ENCODE assay signal across 14 mouse cellular contexts in the genomic region with DNA sequence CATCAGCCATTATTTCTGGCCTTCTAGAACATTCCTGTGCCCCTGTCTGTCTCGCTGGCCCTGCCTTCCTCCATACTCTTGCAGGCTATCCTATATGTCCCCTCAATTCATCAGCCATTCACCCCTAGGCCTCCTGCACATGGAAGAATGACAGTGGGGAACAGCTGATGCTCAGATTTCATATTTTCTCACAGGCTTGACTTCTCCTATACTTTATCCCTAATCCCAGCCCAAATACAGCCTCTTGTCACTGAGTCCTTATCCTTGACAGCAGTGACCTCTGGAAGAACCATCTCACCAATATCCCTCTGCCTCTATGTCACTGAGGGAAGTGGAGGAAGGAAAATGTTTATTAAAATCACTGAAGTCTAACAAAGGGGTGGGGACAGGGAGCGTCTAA.
"Had no signal": no experiment of that assay in that cellular context is flagged by ENCODE, and none has a peak within 500 bp of the region (broad histone marks: within the 10 kb centered on the region; RNA-seq: fewer than 3 reads in every experiment).

No protein-coding gene starts in this region.

- H3K4me2 ChIP-seq: liver, embryonic 13.5 days; lung, embryonic 15.5 days; midbrain, embryonic 13.5 days; neural tube, embryonic 15.5 days had no signal

- H3K9me3 ChIP-seq: liver, embryonic 13.5 days; lung, embryonic 15.5 days; midbrain, embryonic 13.5 days; neural tube, embryonic 15.5 days had no signal

- H3K4me1 ChIP-seq: liver, embryonic 13.5 days; neural tube, embryonic 15.5 days had no signal

- ATAC-seq: liver, postnatal 0 days; midbrain, embryonic 13.5 days had no signal

- H3K27me3 ChIP-seq: liver, embryonic 13.5 days; lung, embryonic 15.5 days; midbrain, embryonic 13.5 days; neural tube, embryonic 15.5 days had no signal

- DNase-seq: kidney, adult 9 months; left cerebral cortex, postnatal 4 days; liver; liver, embryonic 13.5 days; liver, postnatal 0 days; right cerebral cortex, postnatal 4 days; spleen, adult 18-20 months; thymus, adult 18-20 months; thymus, postnatal 14 days had no signal

- H3K9ac ChIP-seq: liver, embryonic 13.5 days; liver, postnatal 0 days; lung, embryonic 15.5 days; midbrain, embryonic 13.5 days; neural tube, embryonic 15.5 days had no signal

- H3K36me3 ChIP-seq: liver, embryonic 13.5 days; lung, embryonic 15.5 days; midbrain, embryonic 13.5 days; neural tube, embryonic 15.5 days had no signal

- H3K4me3 ChIP-seq: liver, embryonic 13.5 days; lung, embryonic 15.5 days; midbrain, embryonic 13.5 days; myocyte; neural tube, embryonic 15.5 days had no signal

- H3K27ac ChIP-seq: kidney, postnatal 0 days; liver, embryonic 13.5 days; lung, embryonic 15.5 days; midbrain, embryonic 13.5 days; neural tube, embryonic 15.5 days had no signal
